Mouse (Mus musculus): ENCODE results near the gene Arhgap17.

GRCm38 (mm10) chr7:123417661-123418060 lies 47.9 kb upstream of the Arhgap17 start:
- TF ChIP-seq GATA1 (IDR thresholded peaks at IDR 0.05; ENCODE audit: borderline replicate concordance, low read length) (no peak), FLI1 (IDR thresholded peaks at IDR 0.05; ENCODE audit: low read length) (no peak)

Measured in megakaryocyte, embryonic 14.5 days (primary cell).